7 mouse cellular contexts compared by ENCODE assay signal in the genomic region with DNA sequence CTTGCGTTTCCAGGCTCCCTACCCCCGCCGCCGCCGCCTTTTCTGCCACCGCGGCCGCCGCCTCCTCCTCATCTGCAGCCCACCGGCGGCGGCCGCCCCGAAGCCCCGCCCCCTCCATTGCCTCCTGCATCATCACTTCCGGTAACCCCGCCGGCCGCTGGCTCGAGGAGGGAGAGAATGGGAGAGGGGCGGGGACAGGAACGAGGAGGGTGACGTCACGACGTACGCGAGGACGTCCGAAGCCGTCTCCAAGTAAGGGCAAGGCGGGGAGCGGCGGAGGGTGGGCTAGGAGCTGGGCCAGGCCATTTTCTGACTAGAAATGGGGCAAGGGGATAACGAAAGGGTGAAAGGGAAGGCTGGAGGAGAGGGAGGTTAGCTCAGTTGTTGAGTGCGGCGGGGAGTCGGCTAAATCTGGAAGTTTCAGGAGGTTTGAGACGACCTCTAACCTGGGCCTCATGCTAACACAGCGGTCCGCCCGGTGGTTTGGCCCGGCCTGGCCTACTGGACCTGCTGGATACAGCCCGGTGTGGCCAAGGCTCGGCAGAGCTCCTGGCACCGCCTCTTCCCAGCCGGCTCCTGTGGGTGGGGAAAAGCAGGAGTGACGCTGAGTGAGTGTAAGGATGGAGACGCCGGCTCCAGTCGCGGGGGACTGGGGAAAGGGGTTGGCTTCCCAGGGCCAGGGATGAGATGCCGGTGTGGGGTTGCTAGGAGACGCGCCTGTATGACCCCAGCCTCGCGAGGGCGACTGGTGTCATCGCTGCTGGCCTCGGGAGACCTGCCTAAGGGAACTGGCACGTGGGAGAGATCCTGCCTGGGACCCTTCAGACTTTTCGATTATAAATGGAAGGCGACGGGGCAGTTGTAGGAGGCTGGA. TPM values are rescaled to one million over a fixed set of nuclear protein-coding genes. Genes with fewer than 3 reads are reported as not detected.
DNase-seq lines count a peak whose midpoint lies in the region; ATAC-seq and TF ChIP-seq lines count a peak whose summit lies in the region.

A gene (plus strand): TSS at position 223 of the 874 bp plus-strand sequence.
A gene (minus strand): TSS at position 660 of the 874 bp plus-strand sequence.

- H3K9ac ChIP-seq in embryonic facial prominence, embryonic 11.5 days (replicated peaks; ENCODE audit: low read length), result peak within 1 kb of the TSS; percentile 84
- peak within 1 kb of the TSS; percentile 79 for H3K9ac ChIP-seq in limb, embryonic 12.5 days (replicated peaks)
- peak within 1 kb of the TSS; percentile 86 for H3K9ac ChIP-seq in midbrain, embryonic 15.5 days

- peak within 1 kb of the TSS; percentile 92 for H3K27ac ChIP-seq in embryonic facial prominence, embryonic 11.5 days (replicated peaks; ENCODE audit: low read depth, low read length)
- peak within 1 kb of the TSS; percentile 97 for H3K27ac ChIP-seq in kidney, adult 2 months (ENCODE audit: insufficient read depth, low read depth, low read length)
- H3K27ac ChIP-seq in limb, embryonic 12.5 days, result peak within 1 kb of the TSS; percentile 97
- peak within 1 kb of the TSS; percentile 98 for H3K27ac ChIP-seq in midbrain, embryonic 15.5 days
- H3K27ac ChIP-seq in spleen, adult 2 months (ENCODE audit: insufficient read depth, low read length), result peak within 1 kb of the TSS; percentile 88

- no peaks in the 10 kb centered on the region for H3K27me3 ChIP-seq in embryonic facial prominence, embryonic 11.5 days (ENCODE audit: control insufficient read depth, insufficient read depth, low read length)
- H3K27me3 ChIP-seq in kidney, adult 2 months (replicated peaks; ENCODE audit: control insufficient read depth, insufficient read depth, low read length), result no peaks in the 10 kb centered on the region
- no peaks in the 10 kb centered on the region for H3K27me3 ChIP-seq in limb, embryonic 12.5 days
- H3K27me3 ChIP-seq in midbrain, embryonic 15.5 days (replicated peaks), result no peaks in the 10 kb centered on the region
- no peaks in the 10 kb centered on the region for H3K27me3 ChIP-seq in spleen, adult 2 months (ENCODE audit: control insufficient read depth, insufficient read depth, low read length)

- under 1% methylated on average over 58 of the region's 63 CpGs for WGBS in embryonic facial prominence, embryonic 11.5 days
- under 1% methylated on average over 63 of the region's 63 CpGs for WGBS in kidney, adult 2 months
- WGBS in limb, embryonic 12.5 days, result under 1% methylated on average over 63 of the region's 63 CpGs
- under 1% methylated on average over 63 of the region's 63 CpGs for WGBS in midbrain, embryonic 15.5 days
- 1% methylated on average over 63 of the region's 63 CpGs for WGBS in spleen, adult 2 months

- peak within 1 kb of the TSS; percentile 68 for H3K4me3 ChIP-seq in embryonic facial prominence, embryonic 11.5 days (ENCODE audit: low read depth, low read length)
- peak within 1 kb of the TSS; percentile 72 for H3K4me3 ChIP-seq in kidney, adult 2 months (ENCODE audit: insufficient read depth, low read depth, low read length)
- H3K4me3 ChIP-seq in limb, embryonic 12.5 days (replicated peaks), result peak within 1 kb of the TSS; percentile 70
- peak within 1 kb of the TSS; percentile 82 for H3K4me3 ChIP-seq in midbrain, embryonic 15.5 days
- H3K4me3 ChIP-seq in spleen, adult 2 months (ENCODE audit: extremely low read depth, insufficient read depth, insufficient read length), result peak within 1 kb of the TSS; percentile 92

- no peaks in the 10 kb centered on the region for H3K36me3 ChIP-seq in embryonic facial prominence, embryonic 11.5 days (replicated peaks; ENCODE audit: control insufficient read depth, insufficient read depth, low read depth, low read length)
- no peaks in the 10 kb centered on the region for H3K36me3 ChIP-seq in kidney, adult 2 months (ENCODE audit: control insufficient read depth, insufficient read depth, low read length)
- H3K36me3 ChIP-seq in limb, embryonic 12.5 days, result no peaks in the 10 kb centered on the region
- no peaks in the 10 kb centered on the region for H3K36me3 ChIP-seq in midbrain, embryonic 15.5 days (replicated peaks)
- H3K36me3 ChIP-seq in spleen, adult 2 months (ENCODE audit: control insufficient read depth, insufficient read depth, low read length), result no peaks in the 10 kb centered on the region

- no peaks in the 10 kb centered on the region for H3K9me3 ChIP-seq in embryonic facial prominence, embryonic 11.5 days (replicated peaks; ENCODE audit: control insufficient read depth, low read length)
- H3K9me3 ChIP-seq in limb, embryonic 12.5 days, result no peaks in the 10 kb centered on the region
- no peaks in the 10 kb centered on the region for H3K9me3 ChIP-seq in midbrain, embryonic 15.5 days

- TF ChIP-seq CTCF in kidney, adult 2 months (conservative IDR thresholded peaks at IDR 0.05; ENCODE audit: insufficient read depth, insufficient read length, low read depth, low read length), result no peak
- TF ChIP-seq CTCF in spleen, adult 2 months (IDR thresholded peaks at IDR 0.05; ENCODE audit: extremely low read depth, insufficient read depth, insufficient read length, insufficient replicate concordance), result no peak

- H3K4me1 ChIP-seq in embryonic facial prominence, embryonic 11.5 days (ENCODE audit: control insufficient read depth, insufficient read depth, low read length), result no peaks in the 10 kb centered on the region
- H3K4me1 ChIP-seq in kidney, adult 2 months (ENCODE audit: control insufficient read depth, insufficient read depth, low read length), result peaks cover 6% of the 10 kb centered on the region; the same call in 1 of the 2 replicates
- peaks cover 17% of the 10 kb centered on the region for H3K4me1 ChIP-seq in limb, embryonic 12.5 days (replicated peaks)
- H3K4me1 ChIP-seq in midbrain, embryonic 15.5 days, result peaks cover 37% of the 10 kb centered on the region
- H3K4me1 ChIP-seq in spleen, adult 2 months (ENCODE audit: control insufficient read depth, insufficient read depth, insufficient read length), result no peaks in the 10 kb centered on the region

- ATAC-seq in embryonic facial prominence, embryonic 11.5 days (replicated peaks; ENCODE audit: insufficient number of reproducible peaks, low FRiP score, low TSS enrichment, low read depth), result peak; percentile 99
- ATAC-seq in limb, embryonic 12.5 days (ENCODE audit: insufficient number of reproducible peaks, insufficient read depth, low FRiP score, low TSS enrichment, low read depth), result peak; percentile 98
- peak; percentile 98 for ATAC-seq in midbrain, embryonic 15.5 days (replicated peaks)

- peak within 1 kb of the TSS; percentile 62 for H3K4me2 ChIP-seq in embryonic facial prominence, embryonic 11.5 days (ENCODE audit: low read depth, low read length)
- peak within 1 kb of the TSS; percentile 75 for H3K4me2 ChIP-seq in limb, embryonic 12.5 days
- H3K4me2 ChIP-seq in midbrain, embryonic 15.5 days, result peak within 1 kb of the TSS; percentile 72

- DNase-seq in adrenal gland, postnatal 14 days, result peak; percentile 100
- DNase-seq in embryonic facial prominence, embryonic 11.5 days (ENCODE audit: low spot score), result peak; percentile 99
- peak; percentile 97 to 98 for DNase-seq in heart, adult 18-20 months
- peak; percentile 99 for DNase-seq in kidney, adult 2 months
- DNase-seq in spleen, adult 2 months (ENCODE audit: low read depth in 1 of 2, low spot score in 2 of 2), result peak; percentile 87 to 95

- TF ChIP-seq POLR2A in kidney, adult 2 months (IDR thresholded peaks at IDR 0.05; ENCODE audit: low read depth, low read length), result no peak
- no peak; the same call in 1 of the 2 replicates for TF ChIP-seq POLR2A in spleen, adult 2 months (IDR thresholded peaks at IDR 0.05; ENCODE audit: low read depth, low read length)

RNA-seq across cellular contexts. Expression of the first gene that starts in this region (rescaled TPM):
- total RNA-seq in adrenal gland, postnatal 14 days (2021), result 7.8 and 11.9 TPM in 2 replicates
- 11.0 and 12.3 TPM in 2 replicates for polyA plus RNA-seq in embryonic facial prominence, embryonic 11.5 days (2014; fragmentation: Nextera tagmentation; extraction: Ambion mirVana)
- 1 to 10 TPM; 7.2 to 9.6 TPM for total RNA-seq in heart, adult 18-20 months (2021)
- polyA plus RNA-seq in kidney, adult 2 months (2012; rRNA removed), result 4.7 and 6.7 TPM in 2 replicates
- 7.5 and 8.8 TPM in 2 replicates for polyA plus RNA-seq in limb, embryonic 12.5 days (2016; fragmentation: Nextera tagmentation; extraction: Ambion mirVana)
- 18.0 and 18.6 TPM in 2 replicates for polyA plus RNA-seq in midbrain, embryonic 15.5 days (2015; fragmentation: Nextera tagmentation; extraction: Ambion mirVana)
- 0.49 and 0.80 TPM in 2 replicates for polyA plus RNA-seq in spleen, adult 2 months (2012; rRNA removed)

RNA-seq across cellular contexts. Expression of the second gene that starts in this region (rescaled TPM):
- total RNA-seq in adrenal gland, postnatal 14 days (2021), result 37.4 and 47.7 TPM in 2 replicates
- polyA plus RNA-seq in embryonic facial prominence, embryonic 11.5 days (2014; fragmentation: Nextera tagmentation; extraction: Ambion mirVana), result 9.9 and 11.0 TPM in 2 replicates
- total RNA-seq in heart, adult 18-20 months (2021), result 10 to 100 TPM; 13.1 to 15.3 TPM
- polyA plus RNA-seq in kidney, adult 2 months (2012; rRNA removed), result 7.6 and 8.6 TPM in 2 replicates
- polyA plus RNA-seq in limb, embryonic 12.5 days (2016; fragmentation: Nextera tagmentation; extraction: Ambion mirVana), result 13.9 and 14.8 TPM in 2 replicates
- polyA plus RNA-seq in midbrain, embryonic 15.5 days (2015; fragmentation: Nextera tagmentation; extraction: Ambion mirVana), result 18.3 and 19.9 TPM in 2 replicates
- 3.1 and 3.8 TPM in 2 replicates for polyA plus RNA-seq in spleen, adult 2 months (2012; rRNA removed)

Comparison
In these comparisons a context has a peak if more than half of its experiments do, and no peak if none do; other contexts are left out.
1. Peak in every context shown above with its lines: DNase-seq, ATAC-seq, H3K4me3 ChIP-seq and H3K27ac ChIP-seq.